Mouse (Mus musculus) kidney, adult 9 months (tissue): ENCODE results near the gene Morc2b.
"Not testable (repeated sequence)": the region's sequence is repeated elsewhere in the genome, so short reads cannot be mapped to it uniquely, and the experiment has no call there.

Experiments
- DNase-seq: peaks from one replicate; pipeline ENCODE4 v3.0.0; 2022

The Morc2b gene

GRCm38 (mm10) chr17:33139261-33139820, at the start of gene Morc2b:
Gene Morc2b, minus strand, starts transcription at chr17:33139683.
- DNase-seq = no peak

- not testable (repeated sequence) for DNase-seq
Observed at GRCm38 (mm10) chr17:33168147-33168546, 28.7 kb upstream of the Morc2b start, which contains the start of gene Olfr55. Gene Olfr55, plus strand, starts transcription at chr17:33168447.

GRCm38 (mm10) chr17:33126257-33126656, 13.2 kb downstream of the Morc2b start:
- no peak for DNase-seq

DNA sequence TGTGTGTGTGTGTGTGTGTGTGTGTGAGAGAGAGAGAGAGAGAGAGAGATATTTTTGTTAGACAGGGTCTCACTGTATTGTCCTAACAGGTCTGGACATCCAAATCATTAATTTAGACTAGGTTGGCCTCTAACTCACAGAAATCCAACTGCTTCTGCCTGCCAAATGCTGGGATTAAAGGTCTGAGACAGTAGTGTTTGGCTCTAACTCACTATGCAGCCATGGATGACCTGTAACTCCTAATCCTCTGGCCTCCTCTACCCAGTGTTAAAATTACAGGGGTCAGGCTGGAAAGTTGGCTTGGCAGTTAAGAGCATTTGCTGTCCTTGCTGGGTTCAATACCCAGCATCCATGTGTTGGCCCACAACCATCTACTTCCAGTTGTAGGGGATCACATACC, 14.9 kb downstream of the Morc2b start:
- DNase-seq = peak; percentile 63

- no peak for DNase-seq
Observed at GRCm38 (mm10) chr17:33097396-33097795, 42.1 kb downstream of the Morc2b start.

- peak; percentile 94 for DNase-seq
Observed at GRCm38 (mm10) chr17:33092391-33093193, 46.9 kb downstream of the Morc2b start.

GRCm38 (mm10) chr17:33091630-33092029, 47.9 kb downstream of the Morc2b start:
- no peak for DNase-seq

GRCm38 (mm10) chr17:33089220-33089949, 50.1 kb downstream of the Morc2b start, which contains the start of gene Zfp563:
Gene Zfp563, plus strand, starts transcription at chr17:33089310.
- DNase-seq = peak; percentile 98

- DNase-seq = no peak
Observed at GRCm38 (mm10) chr17:33067958-33068357, 71.5 kb downstream of the Morc2b start, which contains the start of gene 4921501E09Rik. Gene 4921501E09Rik, minus strand, starts transcription at chr17:33068058.
